Comparison of ENCODE assay signal across 8 mouse cellular contexts in genomic region chr8:88668400-88669086, GRCm38 (mm10). TPM values are rescaled to one million over a fixed set of nuclear protein-coding genes. Genes with fewer than 3 reads are reported as not detected.
DNase-seq lines count a peak whose midpoint lies in the region; ATAC-seq and TF ChIP-seq lines count a peak whose summit lies in the region.

No protein-coding gene starts in this region.

- DNase-seq in forebrain, embryonic 11.5 days (ENCODE audit: low spot score), result no peak
- DNase-seq in 416B (ENCODE audit: low read depth), result peak; percentile 75
- DNase-seq in layer of hippocampus, adult 2 months (ENCODE audit: low spot score in 2 of 2), result peak; percentile 21 to 53
- peak; percentile 57 for DNase-seq in thymus, postnatal 25 days
- no peak for DNase-seq in urinary bladder, postnatal 14 days (ENCODE audit: low spot score)

- no peaks in the 10 kb centered on the region for H3K36me3 ChIP-seq in forebrain, embryonic 13.5 days (ENCODE audit: poor library complexity, severe bottlenecking)
- H3K36me3 ChIP-seq in forebrain, embryonic 11.5 days (ENCODE audit: control insufficient read depth, insufficient read depth, low read length), result no peaks in the 10 kb centered on the region

- ATAC-seq in forebrain, embryonic 13.5 days, result peak; percentile 69; the same call in 1 of the 2 replicates
- no peak for ATAC-seq in forebrain, embryonic 11.5 days (replicated peaks; ENCODE audit: low FRiP score)
- peak; percentile 83 for ATAC-seq in monocyte, adult 5-6 weeks (replicated peaks; ENCODE audit: insufficient number of reproducible peaks, low FRiP score, low TSS enrichment, poor library complexity, severe bottlenecking)

- H3K27ac ChIP-seq in forebrain, embryonic 13.5 days, result peak overlapping the region; percentile 36; the same call in 1 of the 2 replicates
- no peak overlapping the region for H3K27ac ChIP-seq in forebrain, embryonic 11.5 days (ENCODE audit: low read depth, low read length)
- H3K27ac ChIP-seq in cortical plate, adult 2 months (ENCODE audit: insufficient read depth, low read length), result peak overlapping the region; percentile 53
- H3K27ac ChIP-seq in layer of hippocampus, adult 2 months, result peak overlapping the region; percentile 51; the same call in 1 of the 2 replicates

- no peak overlapping the region for H3K4me3 ChIP-seq in forebrain, embryonic 13.5 days
- H3K4me3 ChIP-seq in forebrain, embryonic 11.5 days (ENCODE audit: low read depth, low read length), result no peak overlapping the region
- no peak overlapping the region for H3K4me3 ChIP-seq in cortical plate, adult 2 months (ENCODE audit: insufficient read depth, low read length)
- H3K4me3 ChIP-seq in layer of hippocampus, adult 2 months, result no peak overlapping the region

- TF ChIP-seq CTCF in cortical plate, adult 2 months (IDR thresholded peaks at IDR 0.05; ENCODE audit: extremely low read depth, insufficient read depth, low read length), result no peak
- TF ChIP-seq CTCF in layer of hippocampus, adult 2 months (conservative IDR thresholded peaks at IDR 0.05), result 0 out of 2 replicates have a peak, but pooled peaks have one; percentile 2

- no peak for TF ChIP-seq POLR2A in cortical plate, adult 2 months (IDR thresholded peaks at IDR 0.05; ENCODE audit: extremely low read depth, insufficient read depth, low read length)

- no peak overlapping the region for H3K4me2 ChIP-seq in forebrain, embryonic 13.5 days
- H3K4me2 ChIP-seq in forebrain, embryonic 11.5 days (ENCODE audit: low read depth, low read length, severe bottlenecking), result no peak overlapping the region

- 32% methylated on average over 9 of the region's 14 CpGs for WGBS in forebrain, embryonic 13.5 days
- 63% methylated on average over 14 of the region's 14 CpGs for whole genome bisulfite sequencing in forebrain, embryonic 11.5 days

- H3K27me3 ChIP-seq in forebrain, embryonic 13.5 days, result no peaks in the 10 kb centered on the region
- H3K27me3 ChIP-seq in forebrain, embryonic 11.5 days (ENCODE audit: control insufficient read depth, insufficient read depth, low read length), result no peaks in the 10 kb centered on the region

- H3K9ac ChIP-seq in forebrain, embryonic 13.5 days, result no peak overlapping the region
- no peak overlapping the region for H3K9ac ChIP-seq in forebrain, embryonic 11.5 days (ENCODE audit: low read length)

- no peaks in the 10 kb centered on the region for H3K9me3 ChIP-seq in forebrain, embryonic 13.5 days (replicated peaks)
- no peaks in the 10 kb centered on the region for H3K9me3 ChIP-seq in forebrain, embryonic 11.5 days (ENCODE audit: control insufficient read depth, low read length)

- H3K4me1 ChIP-seq in forebrain, embryonic 13.5 days, result peaks cover 19% of the 10 kb centered on the region
- no peaks in the 10 kb centered on the region for H3K4me1 ChIP-seq in forebrain, embryonic 11.5 days (replicated peaks; ENCODE audit: control insufficient read depth, insufficient read depth, low read length)
- H3K4me1 ChIP-seq in cortical plate, adult 2 months (ENCODE audit: control insufficient read depth, insufficient read depth, low read length), result peaks cover 10% of the 10 kb centered on the region

RNA-seq across cellular contexts. Expression of gene Nod2, which starts 21.4 kb away (rescaled TPM):
- polyA plus RNA-seq in forebrain, embryonic 13.5 days (2015; fragmentation: Nextera tagmentation; extraction: Ambion mirVana), result 0.06 and 0.10 TPM in 2 replicates
- 0.07 and 0.13 TPM in 2 replicates for polyA plus RNA-seq in forebrain, embryonic 11.5 days (2014; fragmentation: Nextera tagmentation; extraction: Ambion mirVana)
- 0.13 and 0.31 TPM in 2 replicates for polyA plus RNA-seq in cortical plate, adult 2 months (2012; rRNA removed)
- total RNA-seq in layer of hippocampus, adult 2 months (2021), result under 1 TPM; 0.15 to 0.39 TPM
- 6.7 to 12.7 TPM (median 8.3 TPM) in 3 replicates for total RNA-seq in monocyte, adult 5-6 weeks (2017)

RNA-seq across cellular contexts. Expression of gene Cyld, which starts 28.3 kb away (rescaled TPM):
- 13.7 and 14.5 TPM in 2 replicates for polyA plus RNA-seq in forebrain, embryonic 13.5 days (2015; fragmentation: Nextera tagmentation; extraction: Ambion mirVana)
- polyA plus RNA-seq in forebrain, embryonic 11.5 days (2014; fragmentation: Nextera tagmentation; extraction: Ambion mirVana), result 12.9 and 13.2 TPM in 2 replicates
- polyA plus RNA-seq in cortical plate, adult 2 months (2012; rRNA removed), result 26.9 and 31.0 TPM in 2 replicates
- total RNA-seq in layer of hippocampus, adult 2 months (2021), result 10 to 100 TPM; 86.9 to 91.5 TPM
- 102 to 118 TPM (median 103 TPM) in 3 replicates for total RNA-seq in monocyte, adult 5-6 weeks (2017)

RNA-seq across cellular contexts. Expression of gene Snx20, which starts 32.6 kb away (rescaled TPM):
- 0.47 and 0.80 TPM in 2 replicates for polyA plus RNA-seq in forebrain, embryonic 13.5 days (2015; fragmentation: Nextera tagmentation; extraction: Ambion mirVana)
- polyA plus RNA-seq in forebrain, embryonic 11.5 days (2014; fragmentation: Nextera tagmentation; extraction: Ambion mirVana), result 0.83 and 0.95 TPM in 2 replicates
- 1.1 and 1.6 TPM in 2 replicates for polyA plus RNA-seq in cortical plate, adult 2 months (2012; rRNA removed)
- total RNA-seq in layer of hippocampus, adult 2 months (2021), result 1 to 10 TPM; 1.4 to 2.0 TPM
- total RNA-seq in monocyte, adult 5-6 weeks (2017), result 67.8 to 81.1 TPM (median 72.6 TPM) in 3 replicates

Comparison
In these comparisons a context has a peak if more than half of its experiments do, and no peak if none do; other contexts are left out.
1. DNase-seq: peak in 416B (single experiment), layer of hippocampus, adult 2 months (2 of 2) and thymus, postnatal 25 days (single experiment); none in forebrain, embryonic 11.5 days (single experiment) and urinary bladder, postnatal 14 days (single experiment).